Mouse (Mus musculus) midbrain, embryonic 14.5 days (tissue): ENCODE measurements around the gene Heatr6. TPM values are rescaled to one million over a fixed set of nuclear protein-coding genes. Genes with fewer than 3 reads are reported as not detected.

ENCODE experiments used
- ATAC-seq: fragments of 200-750 bp; cut with Nextera tagmentation; 2 replicates; pipeline ENCODE4 v1.8.0; 2017; ENCODE audit warnings: moderate number of reproducible peaks, moderate library complexity; ENCODE audit not compliant: low FRiP score, low TSS enrichment
- DNase-seq: peaks from one replicate; pipeline ENCODE4 v3.0.0-alpha.2; 2015
- H3K27ac ChIP-seq: fragments of 300-500 bp; sonication (generic); replicated peaks from 2 replicates; pipeline ENCODE4 v1.5.1; 2014; ENCODE audit warnings: mild to moderate bottlenecking, low read depth, low read length, moderate library complexity
- H3K27me3 ChIP-seq: fragments of 300-500 bp; sonication (generic); 2 replicates; pipeline ENCODE4 v1.6.1; 2014; ENCODE audit warnings: low read length, control low read depth, mixed read lengths; ENCODE audit not compliant: control insufficient read depth, insufficient read depth
- H3K36me3 ChIP-seq: fragments of 300-500 bp; sonication (generic); 2 replicates; pipeline ENCODE4 v1.6.1; 2014; ENCODE audit warnings: low read length, control low read depth; ENCODE audit not compliant: control insufficient read depth, insufficient read depth
- H3K4me1 ChIP-seq: fragments of 300-500 bp; sonication (generic); 2 replicates; pipeline ENCODE4 v1.6.1; 2014; ENCODE audit warnings: mild to moderate bottlenecking, antibody characterized with exemption, low read length, control low read depth; ENCODE audit not compliant: control insufficient read depth, insufficient read depth
- H3K4me2 ChIP-seq: fragments of 300-500 bp; sonication (generic); 2 replicates; pipeline ENCODE4 v1.6.1; 2014; ENCODE audit warnings: mild to moderate bottlenecking, low read length, moderate library complexity
- H3K4me3 ChIP-seq: fragments of 300-500 bp; sonication (generic); replicated peaks from 2 replicates; pipeline ENCODE4 v1.5.1; 2014; ENCODE audit warnings: low read depth, low read length
- H3K9ac ChIP-seq: fragments of 300-500 bp; sonication (generic); replicated peaks from 2 replicates; pipeline ENCODE4 v1.6.1; 2014; ENCODE audit warnings: mild to moderate bottlenecking, low read length, moderate library complexity
- H3K9me3 ChIP-seq: fragments of 300-500 bp; sonication (generic); 2 replicates; pipeline ENCODE4 v1.6.1; 2016; ENCODE audit warnings: low read length, control low read depth, mixed read lengths; ENCODE audit not compliant: control insufficient read depth
- WGBS: fragments of 180-500 bp; shearing (Covaris S2); extraction: QIAGEN DNeasy Blood & Tissue Kit; methylation state at CpG from one replicate; pipeline ENCODE4 v1.1.7; 2014; 5-methylcytosine and 5-hydroxymethylcytosine counted together
- polyA plus RNA-seq: library from polyadenylated mRNA; unstranded; fragments of >200 nt; fragmentation: Nextera tagmentation; extraction: Ambion mirVana; gene quantifications from 2 replicates; pipeline ENCODE4 v1.2.1, GENCODE M21; 2014

Heatr6 gene
- polyA plus RNA-seq, 1 experiment from 2014 or later = 37.2 TPM

DNA sequence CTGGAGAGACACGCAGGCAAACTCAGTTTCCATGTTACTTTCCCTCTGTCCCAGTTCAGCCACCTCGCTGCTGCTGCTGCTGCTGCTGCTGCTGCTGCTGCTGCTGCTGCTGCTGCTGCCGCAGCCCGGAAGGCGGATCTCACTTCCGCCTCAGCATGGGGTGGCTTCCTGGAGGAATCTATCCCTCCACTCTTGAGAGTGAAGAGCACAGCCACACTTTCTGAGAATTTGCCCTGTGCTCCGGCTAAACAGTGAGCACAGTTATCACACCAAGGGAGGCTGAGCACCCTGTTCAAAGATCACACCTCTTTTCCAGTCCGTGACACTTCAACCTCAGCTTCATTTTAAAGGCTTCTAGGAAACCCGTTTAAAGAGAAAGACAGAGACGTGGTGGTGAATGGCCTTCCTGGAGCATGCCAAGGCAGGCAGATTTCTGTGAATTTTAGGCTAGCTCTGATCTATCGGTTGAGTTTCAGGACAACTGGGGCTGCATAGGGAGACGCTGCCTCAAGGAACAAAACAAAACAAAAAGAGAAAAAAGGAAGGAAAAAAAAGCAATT, 46.5 kb downstream of the Heatr6 start:
- Histone ChIP-seq H3K4me3 (no peak overlapping the region), H3K4me2 (no peak overlapping the region), H3K4me1 (no peaks in the 10 kb centered on the region), H3K36me3 (no peaks in the 10 kb centered on the region), H3K27ac (no peak overlapping the region), H3K9me3 (no peaks in the 10 kb centered on the region), H3K27me3 (no peaks in the 10 kb centered on the region), H3K9ac (no peak overlapping the region)
- DNase-seq (no peak), ATAC-seq (no peak)
- 78% methylated on average over 12 of the region's 12 CpGs for WGBS

DNA sequence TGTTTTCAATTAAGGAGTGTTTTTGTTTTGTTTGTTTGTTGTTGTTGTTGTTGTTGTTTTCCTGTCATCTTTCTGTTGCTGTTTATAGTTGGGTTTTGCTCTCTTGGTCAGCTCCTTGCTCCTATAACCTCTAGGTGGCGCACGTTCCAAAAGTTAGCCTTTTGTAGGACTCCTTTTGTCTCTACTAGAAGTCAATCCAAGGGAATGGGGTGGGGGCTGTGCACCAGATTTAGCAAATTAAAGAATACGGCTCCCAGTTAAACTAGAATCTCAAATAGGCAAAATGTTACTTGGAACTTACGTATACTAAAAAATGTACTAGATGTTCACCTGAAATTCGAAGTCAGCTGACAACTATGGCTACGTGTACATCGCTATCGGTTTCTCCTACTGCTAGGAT, 48.7 kb downstream of the Heatr6 start:
- Histone ChIP-seq H3K4me2 (no peak overlapping the region), H3K36me3 (no peaks in the 10 kb centered on the region), H3K9me3 (no peaks in the 10 kb centered on the region), H3K4me3 (no peak overlapping the region), H3K9ac (no peak overlapping the region), H3K27me3 (no peaks in the 10 kb centered on the region), H3K27ac (no peak overlapping the region), H3K4me1 (no peaks in the 10 kb centered on the region)
- DNase-seq = peak; percentile 76
- 68% methylated on average over 8 of the region's 8 CpGs for WGBS
- no peak for ATAC-seq

DNA sequence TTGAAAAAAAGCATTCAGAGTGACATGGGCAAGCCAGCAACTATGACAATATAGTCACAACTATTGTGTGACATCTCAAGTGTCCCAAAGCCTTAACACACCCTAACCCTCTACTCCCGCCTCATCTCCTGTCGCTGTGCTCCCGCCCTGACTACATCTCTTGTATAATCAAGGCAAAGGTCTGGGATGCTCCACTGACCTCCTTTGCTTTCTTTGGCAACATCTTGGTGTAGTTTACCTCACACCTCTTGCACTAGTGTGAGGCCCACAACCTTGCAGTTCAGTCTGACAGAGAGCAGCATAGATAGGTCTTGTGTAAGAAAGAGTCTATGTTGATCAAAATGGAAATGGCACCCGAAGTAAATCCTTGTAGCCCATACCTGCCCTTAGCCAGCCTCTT, 49.1 kb downstream of the Heatr6 start:
- H3K9me3 ChIP-seq = no peaks in the 10 kb centered on the region
- DNase-seq (no peak), ATAC-seq (no peak)
- 96% methylated on average over 4 of the region's 4 CpGs for WGBS
- no peaks in the 10 kb centered on the region for H3K27me3 ChIP-seq
- no peak overlapping the region for H3K4me2 ChIP-seq
- no peaks in the 10 kb centered on the region for H3K36me3 ChIP-seq
- no peaks in the 10 kb centered on the region for H3K4me1 ChIP-seq
- no peak overlapping the region for H3K4me3 ChIP-seq
- no peak overlapping the region for H3K27ac ChIP-seq
- H3K9ac ChIP-seq = no peak overlapping the region

DNA sequence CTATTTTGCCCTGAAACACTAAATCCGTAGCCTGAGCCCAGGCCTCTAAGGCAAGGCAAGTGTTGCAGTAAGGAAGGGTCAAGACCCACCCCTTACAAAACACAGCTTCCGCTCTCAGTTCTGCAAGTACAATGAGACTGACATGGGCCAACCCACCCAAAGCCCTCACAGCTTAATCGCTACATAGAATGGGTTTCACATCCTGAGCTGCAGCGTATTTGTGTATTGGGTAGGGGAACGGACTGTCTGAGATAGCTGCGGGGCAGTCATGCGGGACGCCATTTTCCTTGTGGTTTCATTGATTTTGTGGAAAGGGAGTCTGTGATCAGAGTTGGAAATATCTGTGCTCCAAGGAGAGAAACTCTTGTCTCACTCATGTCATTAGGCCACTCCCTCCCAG, 56.9 kb downstream of the Heatr6 start:
- H3K4me1 ChIP-seq = no peaks in the 10 kb centered on the region

DNA sequence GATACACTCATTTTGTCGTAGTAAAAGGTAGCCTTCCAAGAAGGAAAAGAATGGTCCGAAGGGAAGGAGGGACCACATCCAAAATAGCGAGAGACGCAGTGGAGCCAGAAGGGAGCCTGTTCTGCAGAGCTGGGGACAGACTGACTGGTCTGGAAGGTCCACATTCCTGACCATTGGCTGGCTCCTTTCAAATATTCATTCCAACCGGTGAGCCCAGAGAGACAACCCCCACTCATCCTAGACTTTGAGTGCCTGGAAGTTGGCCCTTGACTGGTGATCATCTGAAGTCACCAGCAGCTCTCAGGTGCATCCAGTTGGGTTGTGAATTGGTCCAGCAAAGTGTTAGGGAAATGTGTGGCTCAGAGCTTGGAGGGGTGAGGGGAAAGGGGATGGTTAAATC, 61.7 kb downstream of the Heatr6 start:
- WGBS = 91% methylated on average over 5 of the region's 5 CpGs
- no peak overlapping the region for H3K27ac ChIP-seq
- H3K9ac ChIP-seq = no peak overlapping the region

More for the DNA sequence above, 56.9 kb downstream of the Heatr6 start:
- 50% methylated on average over 8 of the region's 8 CpGs for WGBS
- H3K9me3 ChIP-seq = no peaks in the 10 kb centered on the region
- no peak overlapping the region for H3K27ac ChIP-seq
- no peak overlapping the region for H3K4me3 ChIP-seq
- no peak overlapping the region for H3K9ac ChIP-seq
- DNase-seq (no peak), ATAC-seq (no peak)
- no peak overlapping the region for H3K4me2 ChIP-seq
- H3K36me3 ChIP-seq = no peaks in the 10 kb centered on the region
- H3K27me3 ChIP-seq = no peaks in the 10 kb centered on the region

DNA sequence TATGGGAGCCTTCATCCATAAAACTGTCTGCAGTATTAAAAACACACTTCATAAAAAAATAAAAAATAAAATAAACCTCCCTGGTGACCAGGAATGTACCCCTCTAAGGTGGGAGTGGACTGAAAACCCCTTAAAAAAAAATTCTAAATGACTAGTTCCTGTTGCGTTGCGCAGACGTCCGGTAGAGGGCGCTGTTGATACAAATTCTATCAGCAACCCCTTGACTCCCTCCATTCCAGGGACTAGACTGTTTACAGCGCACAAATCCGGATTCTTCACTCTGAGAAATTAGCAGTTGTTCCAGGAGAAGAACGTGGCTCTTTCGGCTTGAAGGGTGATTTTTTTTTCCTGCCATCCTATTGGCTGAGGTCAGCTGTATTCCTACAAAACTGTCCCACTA, 62.1 kb downstream of the Heatr6 start:
- ATAC-seq (no peak), DNase-seq (peak; percentile 78)
- Histone ChIP-seq H3K9ac (no peak overlapping the region), H3K4me3 (no peak overlapping the region), H3K27ac (no peak overlapping the region), H3K36me3 (no peaks in the 10 kb centered on the region), H3K4me1 (no peaks in the 10 kb centered on the region), H3K9me3 (no peaks in the 10 kb centered on the region), H3K4me2 (no peak overlapping the region), H3K27me3 (no peaks in the 10 kb centered on the region)
- 10% methylated on average over 9 of the region's 9 CpGs for WGBS

More for the DNA sequence above, 61.7 kb downstream of the Heatr6 start:
- Histone ChIP-seq H3K36me3 (no peaks in the 10 kb centered on the region), H3K9me3 (no peaks in the 10 kb centered on the region), H3K4me3 (no peak overlapping the region), H3K27me3 (no peaks in the 10 kb centered on the region), H3K4me2 (no peak overlapping the region), H3K4me1 (no peaks in the 10 kb centered on the region)
- ATAC-seq (no peak), DNase-seq (no peak)

DNA sequence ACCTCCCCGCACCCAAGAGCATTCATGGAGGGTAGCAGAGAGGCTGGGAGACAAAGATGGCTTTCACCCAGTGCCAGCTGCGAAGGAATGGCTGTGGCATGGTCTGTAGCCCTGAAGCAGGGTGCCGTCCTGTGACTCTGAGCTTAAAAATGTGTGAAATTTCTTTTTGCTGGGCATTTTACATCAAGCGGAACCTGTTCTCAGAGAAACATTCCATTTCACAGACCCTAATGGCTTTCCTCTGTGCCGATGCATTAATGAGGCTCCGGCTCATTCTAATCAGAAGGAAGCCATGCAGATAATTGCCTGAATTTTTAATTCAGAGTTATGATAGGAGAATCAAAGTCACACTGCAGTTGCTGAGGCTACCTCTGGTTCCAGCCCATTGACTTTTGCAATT, 63.6 kb downstream of the Heatr6 start:
- Histone ChIP-seq H3K27me3 (no peaks in the 10 kb centered on the region), H3K27ac (peak overlapping the region; percentile 69), H3K9me3 (no peaks in the 10 kb centered on the region), H3K36me3 (no peaks in the 10 kb centered on the region), H3K4me1 (no peaks in the 10 kb centered on the region), H3K4me2 (no peak overlapping the region), H3K9ac (no peak overlapping the region), H3K4me3 (no peak overlapping the region)
- ATAC-seq (no peak), DNase-seq (peak; percentile 55)
- 58% methylated on average over 6 of the region's 6 CpGs for WGBS

DNA sequence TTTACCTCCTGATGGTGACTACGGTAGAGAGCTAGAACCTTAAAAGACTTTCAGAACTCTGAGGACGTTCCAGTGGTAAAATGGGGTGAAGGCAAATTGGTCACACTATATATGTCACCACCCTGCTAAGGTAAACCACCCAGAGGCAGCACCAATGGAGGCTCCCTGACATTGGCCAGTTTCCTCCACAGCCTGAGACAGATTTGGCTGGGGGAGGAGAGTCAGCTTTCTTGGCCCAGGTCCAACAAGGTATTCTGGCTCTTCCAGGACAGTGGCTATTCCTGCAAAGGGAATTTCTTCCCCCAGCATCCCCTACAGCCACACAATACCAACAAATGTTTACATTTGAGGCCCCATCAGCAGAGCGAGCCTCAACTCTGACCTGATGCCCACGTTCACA, 64.5 kb downstream of the Heatr6 start:
- no peaks in the 10 kb centered on the region for H3K4me1 ChIP-seq
- WGBS = 72% methylated on average over 4 of the region's 4 CpGs

DNA sequence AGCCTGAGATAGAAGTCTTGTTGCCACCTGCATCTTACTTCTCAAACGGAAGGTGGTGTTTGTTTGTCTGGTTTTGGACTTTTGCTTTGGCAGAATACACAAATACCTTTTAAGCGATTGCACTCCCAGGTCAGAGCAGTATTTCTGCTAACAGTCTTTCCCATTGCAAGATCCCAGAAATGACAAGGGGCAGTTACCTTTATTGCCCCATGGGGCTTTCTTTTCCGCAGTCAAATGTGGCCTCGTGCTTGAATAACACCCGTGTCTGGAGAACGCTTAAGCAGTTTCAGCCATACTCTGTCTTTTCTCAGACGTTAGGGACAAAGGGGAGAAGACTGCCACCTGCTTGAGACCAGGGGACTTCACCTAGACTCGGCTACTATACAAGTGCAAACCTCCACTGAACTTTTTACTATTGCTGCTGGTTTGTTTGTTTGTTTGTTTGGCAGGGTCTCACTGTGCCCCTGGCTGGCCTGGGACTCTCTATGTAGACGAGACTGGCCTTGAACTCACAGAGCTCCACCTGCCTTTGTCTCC, 65.2 kb downstream of the Heatr6 start:
- no peak for ATAC-seq
- H3K27me3 ChIP-seq = no peaks in the 10 kb centered on the region
- no peaks in the 10 kb centered on the region for H3K36me3 ChIP-seq
- H3K27ac ChIP-seq = no peak overlapping the region
- H3K9me3 ChIP-seq = no peaks in the 10 kb centered on the region
- no peak for DNase-seq
- H3K4me1 ChIP-seq = no peaks in the 10 kb centered on the region
- WGBS = 62% methylated on average over 9 of the region's 9 CpGs
- no peak overlapping the region for H3K4me3 ChIP-seq
- H3K9ac ChIP-seq = no peak overlapping the region
- H3K4me2 ChIP-seq = no peak overlapping the region

More for the DNA sequence above, 64.5 kb downstream of the Heatr6 start:
- Histone ChIP-seq H3K27ac (0 out of 2 replicates have a peak overlapping the region, but pooled peaks have one; percentile 5), H3K36me3 (no peaks in the 10 kb centered on the region), H3K9ac (no peak overlapping the region), H3K27me3 (no peaks in the 10 kb centered on the region), H3K9me3 (no peaks in the 10 kb centered on the region), H3K4me3 (no peak overlapping the region), H3K4me2 (no peak overlapping the region)
- no peak for DNase-seq
- ATAC-seq = no peak
